Mouse (Mus musculus) myocyte (in vitro differentiated cells): ENCODE measurements around the gene Traf3.

ENCODE experiments used
- E2F4 ChIP-seq: IDR thresholded peaks from one replicate; pipeline ENCODE4 v1.6.1; 2011; ENCODE audit warnings: mild to moderate bottlenecking, control low read depth, moderate library complexity; ENCODE audit not compliant: insufficient read depth
- POLR2A ChIP-seq: IDR thresholded peaks from one replicate; pipeline ENCODE4 v1.6.1; 2011; ENCODE audit warnings: low read depth, mild to moderate bottlenecking, control low read depth, moderate library complexity; ENCODE audit not compliant: insufficient read length
- USF1 ChIP-seq: IDR thresholded peaks from one replicate; pipeline ENCODE4 v1.6.1; 2011; ENCODE audit warnings: low read depth, mild to moderate bottlenecking, control low read depth, moderate library complexity

DNA sequence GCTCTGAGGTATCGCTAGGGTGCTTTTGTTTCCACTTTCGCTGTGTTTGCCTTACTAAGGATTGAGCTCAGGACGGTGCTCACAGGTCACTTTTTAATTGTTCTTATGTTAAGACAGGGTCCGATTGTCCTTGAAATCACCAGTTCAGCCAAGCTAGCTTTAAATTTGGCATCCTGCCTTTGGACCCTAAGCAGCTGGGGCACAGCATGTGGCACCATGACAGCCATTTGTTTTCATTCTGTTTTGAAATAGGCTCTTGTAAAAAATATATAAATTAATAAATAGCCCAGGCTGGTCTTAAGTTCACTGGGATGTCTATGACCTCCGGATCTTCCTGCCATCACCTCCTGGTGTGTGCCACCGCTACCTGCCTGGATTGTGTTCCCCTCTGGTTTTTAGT lies 78.9 kb downstream of the Traf3 start:
- TF ChIP-seq POLR2A (no peak), USF1 (no peak), E2F4 (no peak)
